Mouse (Mus musculus) layer of hippocampus, adult 2 months (tissue): ENCODE measurements around the gene Macrod2. TPM values are rescaled to one million over a fixed set of nuclear protein-coding genes. Genes with fewer than 3 reads are reported as not detected.

Experiments
- DNase-seq, 2 experiments: peaks; one replicate each; pipeline ENCODE4 v3.0.0; 2022; ENCODE audit warnings: low spot score in 2 of 2
- H3K27ac ChIP-seq: fragments of 200-600 bp; 2 replicates; pipeline ENCODE4 v1.8.1; 2022
- H3K4me3 ChIP-seq: fragments of 200-600 bp; 2 replicates; pipeline ENCODE4 v1.8.1; 2022; ENCODE audit warnings: mild to moderate bottlenecking
- CTCF ChIP-seq: fragments of 200-600 bp; conservative IDR thresholded peaks from 2 replicates; pipeline ENCODE4 v1.8.1; 2022; ENCODE audit warnings: antibody characterized with exemption, mild to moderate bottlenecking, moderate library complexity
- total RNA-seq, 2 experiments: library from RNA; stranded (reverse); gene quantifications; 2 replicates each; pipeline ENCODE4 v1.2.3; 2021

Macrod2 gene
- total RNA-seq, 2 experiments from 2014 or later: 47.4 to 55.5 TPM

DNA sequence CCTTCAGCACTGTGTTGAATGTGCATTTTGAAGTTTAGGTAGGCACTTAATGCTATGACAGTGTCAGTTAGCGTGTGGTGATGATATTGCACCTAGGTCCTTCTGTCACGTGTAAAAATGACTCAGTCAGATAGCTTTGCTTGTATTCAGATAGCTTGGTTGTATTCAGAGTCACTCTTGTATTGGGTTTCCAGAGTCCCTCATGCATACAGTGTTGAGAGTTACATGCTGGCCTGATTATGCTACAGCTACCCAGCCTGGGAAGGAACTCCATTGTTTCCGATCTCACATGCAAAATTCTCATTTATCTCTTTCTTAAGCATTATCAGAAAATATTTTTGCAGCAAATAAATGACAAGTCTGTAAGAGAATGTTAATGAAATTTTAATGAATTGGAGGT is 1187.3 kb downstream of the Macrod2 start:
- TF ChIP-seq CTCF: no peak
- DNase-seq: no peak
- H3K27ac ChIP-seq: no peak overlapping the region
- no peak overlapping the region for H3K4me3 ChIP-seq

- no peak for DNase-seq
- TF ChIP-seq CTCF: no peak
- Histone ChIP-seq H3K27ac (no peak overlapping the region), H3K4me3 (no peak overlapping the region)
Observed at GRCm38 (mm10) chr2:141582933-141583332, 1187.8 kb downstream of the Macrod2 start.

- Histone ChIP-seq H3K4me3 (no peak overlapping the region), H3K27ac (no peak overlapping the region)
- DNase-seq: peak in 1 of 2 experiments; percentile 25
- no peak for TF ChIP-seq CTCF
Observed at GRCm38 (mm10) chr2:141587290-141587689, 1192.2 kb downstream of the Macrod2 start.

DNA sequence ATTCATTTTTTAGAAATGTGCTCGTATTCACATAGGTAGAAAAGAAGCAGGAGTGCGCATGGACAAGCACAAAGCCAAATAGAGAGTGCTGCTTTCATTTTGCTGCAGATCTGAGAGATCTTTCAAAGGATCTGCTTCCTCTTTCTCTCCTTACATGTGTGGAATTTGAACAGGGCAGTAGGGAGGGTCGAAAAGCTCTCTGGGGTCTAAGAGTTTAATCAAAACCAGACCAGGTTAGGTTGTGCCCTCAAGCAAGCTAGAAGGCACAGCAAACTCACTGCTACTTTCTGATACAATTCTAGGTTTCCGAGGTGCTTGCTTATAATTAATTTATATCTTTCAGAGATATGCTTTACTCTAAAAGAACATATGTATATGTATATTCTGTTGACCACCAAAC is 1196.2 kb downstream of the Macrod2 start:
- no peak for DNase-seq
- Histone ChIP-seq H3K4me3 (no peak overlapping the region), H3K27ac (no peak overlapping the region)
- TF ChIP-seq CTCF: no peak

DNA sequence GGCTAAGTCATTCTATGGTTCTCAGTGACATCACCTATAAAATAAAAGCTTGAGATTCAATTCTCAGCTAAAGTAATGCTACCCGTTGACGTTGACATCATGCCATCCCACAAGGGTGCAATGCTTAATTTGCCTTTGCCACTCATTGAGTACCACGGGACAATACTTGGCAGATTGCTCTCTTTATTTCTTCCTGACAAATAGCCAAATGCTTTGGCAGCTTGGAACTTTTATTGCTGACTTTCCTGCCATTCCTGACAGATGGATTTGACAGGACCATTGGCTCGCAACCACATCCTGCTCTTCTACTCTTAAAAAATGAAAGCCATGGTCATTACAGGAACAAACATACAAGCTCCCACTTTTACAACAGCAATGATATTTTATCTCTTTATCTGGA is 1199.7 kb downstream of the Macrod2 start:
- no peak overlapping the region for H3K4me3 ChIP-seq
- DNase-seq: peak in 1 of 2 experiments; percentile 5
- no peak for TF ChIP-seq CTCF

GRCm38 (mm10) chr2:141617721-141618120 is 1222.6 kb downstream of the Macrod2 start:
- peak; percentile 19 to 41 for DNase-seq
- no peak overlapping the region for H3K4me3 ChIP-seq
- no peak for TF ChIP-seq CTCF
- H3K27ac ChIP-seq: peak overlapping the region; percentile 86

More for the DNA sequence above, 1199.7 kb downstream of the Macrod2 start:
- H3K27ac ChIP-seq: no peak overlapping the region

GRCm38 (mm10) chr2:141618257-141618656 is 1223.1 kb downstream of the Macrod2 start:
- peak; percentile 89 for DNase-seq
- peak overlapping the region; percentile 86 for H3K27ac ChIP-seq
- no peak for TF ChIP-seq CTCF
- H3K4me3 ChIP-seq: no peak overlapping the region

DNA sequence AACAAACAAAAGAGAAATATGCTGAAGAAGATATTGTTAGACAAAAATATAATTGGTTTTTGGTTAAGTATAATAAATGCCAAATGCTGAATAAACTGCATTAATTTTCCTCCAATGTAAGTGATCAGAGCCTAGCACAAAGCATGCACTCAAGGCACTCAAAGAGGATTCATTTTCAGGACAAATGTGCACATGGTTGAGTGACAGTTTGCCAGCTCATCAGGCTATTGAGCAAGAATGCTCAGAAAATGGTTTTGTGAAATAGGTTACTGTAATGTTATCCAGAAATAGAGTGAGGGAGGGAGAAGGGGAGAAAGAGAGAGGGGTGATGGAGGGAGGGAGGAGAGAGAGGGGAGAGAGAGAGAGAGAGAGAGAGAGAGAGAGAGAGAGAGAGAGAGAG is 1268.9 kb downstream of the Macrod2 start:
- Histone ChIP-seq H3K27ac (no peak overlapping the region), H3K4me3 (no peak overlapping the region)
- peak; percentile 17 to 20 for DNase-seq
- TF ChIP-seq CTCF: no peak

- no peak for TF ChIP-seq CTCF
- no peak overlapping the region for H3K4me3 ChIP-seq
- H3K27ac ChIP-seq: 0 out of 2 replicates have a peak overlapping the region, but pooled peaks have one; percentile 5
- DNase-seq: no peak
Observed at GRCm38 (mm10) chr2:141672814-141673213, 1277.7 kb downstream of the Macrod2 start.

GRCm38 (mm10) chr2:141673405-141673804 is 1278.3 kb downstream of the Macrod2 start:
- Histone ChIP-seq H3K27ac (no peak overlapping the region), H3K4me3 (no peak overlapping the region)
- no peak for TF ChIP-seq CTCF
- DNase-seq: no peak

DNA sequence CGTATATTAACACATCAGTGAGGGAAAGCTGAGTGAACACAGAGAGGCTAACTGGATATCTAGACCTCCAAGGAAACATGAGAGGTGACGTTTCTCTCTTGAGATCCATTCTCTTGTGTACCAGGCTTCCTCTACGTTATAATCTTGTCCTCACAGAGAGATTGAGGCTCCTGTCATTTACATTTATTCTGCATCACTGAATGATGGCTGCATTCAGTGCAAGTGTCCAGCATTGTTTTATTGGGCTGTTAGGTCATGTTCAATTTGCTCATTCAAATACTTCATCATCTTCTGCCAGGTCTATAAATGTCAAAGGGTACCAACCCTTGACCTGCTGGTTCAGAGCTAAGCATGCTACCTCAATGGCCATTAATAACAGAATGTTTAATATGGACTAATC is 1302.4 kb downstream of the Macrod2 start:
- Histone ChIP-seq H3K4me3 (no peak overlapping the region), H3K27ac (no peak overlapping the region)
- no peak for DNase-seq
- no peak for TF ChIP-seq CTCF

DNA sequence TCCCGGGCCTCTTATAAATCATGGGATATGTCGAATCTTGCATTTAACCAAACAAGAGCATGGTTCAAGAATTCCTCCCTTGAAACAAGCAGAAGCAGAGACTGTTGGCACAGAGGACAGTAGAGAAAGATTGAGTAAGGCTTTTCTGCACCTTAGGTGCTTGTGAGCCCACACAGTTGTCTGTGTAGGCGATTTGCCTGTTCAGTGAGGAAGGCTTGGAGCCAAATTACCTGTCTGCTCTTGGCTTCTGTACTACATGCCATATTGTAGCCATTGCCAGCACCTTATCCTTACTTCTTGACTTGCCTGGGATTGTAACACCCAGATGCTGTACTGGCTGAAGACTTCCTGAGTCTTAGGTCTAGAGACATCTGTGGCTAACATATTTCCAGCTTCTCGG is 1303.2 kb downstream of the Macrod2 start:
- TF ChIP-seq CTCF: no peak
- no peak for DNase-seq
- H3K27ac ChIP-seq: no peak overlapping the region
- H3K4me3 ChIP-seq: no peak overlapping the region

DNA sequence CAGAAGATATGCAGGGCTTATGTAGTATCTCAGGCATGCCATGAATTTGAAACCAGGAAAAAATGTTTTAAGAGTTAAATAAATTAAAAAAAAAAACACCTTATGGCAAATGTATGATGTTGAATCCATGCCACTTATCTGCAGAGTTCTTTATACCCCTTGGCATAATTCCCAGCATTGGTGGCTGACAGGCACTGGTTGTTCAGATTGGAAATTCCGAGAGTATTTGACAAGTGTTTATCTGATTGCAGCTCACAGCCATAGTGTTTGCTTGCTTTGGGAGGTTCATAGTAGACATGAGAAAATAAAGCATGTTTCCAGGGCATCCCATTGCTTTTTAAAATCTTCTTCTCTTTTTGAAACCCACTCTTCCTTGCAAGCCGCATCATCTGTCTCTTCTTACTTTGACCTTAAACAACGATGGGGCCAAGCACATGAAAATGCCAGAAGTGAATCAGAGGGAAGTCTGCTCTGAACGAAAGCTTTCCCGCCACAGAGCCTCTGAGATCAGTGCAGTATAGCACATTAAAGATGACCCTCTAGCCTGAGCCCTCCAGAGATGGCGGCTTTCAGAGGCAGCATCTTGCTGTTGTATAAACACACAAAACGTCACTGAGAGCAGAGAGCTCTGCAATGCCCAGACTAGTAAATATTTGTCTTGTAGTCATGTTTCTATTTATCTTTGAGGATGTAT is 1305.8 kb downstream of the Macrod2 start:
- no peak for TF ChIP-seq CTCF
- Histone ChIP-seq H3K27ac (peak overlapping the region; percentile 71), H3K4me3 (no peak overlapping the region)
- peak in 1 of 2 experiments; percentile 45 for DNase-seq

DNA sequence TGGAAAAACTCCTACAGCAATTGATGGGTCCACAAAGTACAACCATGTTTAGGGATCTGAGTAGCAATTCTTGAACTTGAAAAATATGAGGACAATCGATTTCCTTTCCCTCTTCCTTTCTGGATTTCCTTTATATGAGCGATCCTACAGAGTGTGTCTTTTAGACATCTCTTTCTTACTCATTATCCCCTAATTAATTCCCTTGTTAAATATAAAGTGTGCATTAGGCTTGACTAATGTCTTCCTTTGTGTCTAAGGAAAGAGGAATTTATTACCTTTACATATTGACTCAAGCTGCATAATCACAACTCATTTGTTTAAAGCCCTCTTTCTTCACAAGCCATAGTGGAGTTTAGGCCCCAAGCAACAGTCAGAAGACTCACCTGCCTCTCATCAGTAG is 1316.7 kb downstream of the Macrod2 start:
- no peak for DNase-seq
- TF ChIP-seq CTCF: no peak
- peak overlapping the region; percentile 18; the same call in 1 of the 2 replicates for H3K27ac ChIP-seq

More for the DNA sequence above, 1316.7 kb downstream of the Macrod2 start:
- H3K4me3 ChIP-seq: no peak overlapping the region
